Mouse (Mus musculus): ENCODE measurements around the gene Desi2.
A peak's percentile ranks its signal among the peaks of the same experiment; 100 is the strongest.
"Not testable (repeated sequence)": the region's sequence is repeated elsewhere in the genome, so short reads cannot be mapped to it uniquely, and the experiment has no call there.

Gene Desi2

DNA sequence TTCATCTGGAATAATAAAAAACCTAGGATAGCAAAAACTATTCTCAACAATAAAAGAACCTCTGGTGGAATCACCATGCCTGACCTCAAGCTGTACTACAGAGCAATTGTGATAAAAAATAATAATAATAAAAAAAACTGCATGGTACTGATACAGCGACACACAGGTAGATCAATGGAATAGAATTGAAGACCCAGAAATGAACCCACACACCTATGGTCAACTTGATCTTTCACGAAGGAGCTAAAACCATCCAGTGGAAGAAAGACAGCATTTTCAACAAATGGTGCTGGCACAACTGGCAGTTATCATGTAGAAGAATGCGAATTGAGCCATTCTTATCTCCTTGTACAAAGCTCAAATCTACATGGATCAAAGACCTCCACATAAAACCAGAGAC lies 78.2 kb downstream of the Desi2 start:
- not testable (repeated sequence) for DNase-seq (ENCODE audit: low spot score)

DNA sequence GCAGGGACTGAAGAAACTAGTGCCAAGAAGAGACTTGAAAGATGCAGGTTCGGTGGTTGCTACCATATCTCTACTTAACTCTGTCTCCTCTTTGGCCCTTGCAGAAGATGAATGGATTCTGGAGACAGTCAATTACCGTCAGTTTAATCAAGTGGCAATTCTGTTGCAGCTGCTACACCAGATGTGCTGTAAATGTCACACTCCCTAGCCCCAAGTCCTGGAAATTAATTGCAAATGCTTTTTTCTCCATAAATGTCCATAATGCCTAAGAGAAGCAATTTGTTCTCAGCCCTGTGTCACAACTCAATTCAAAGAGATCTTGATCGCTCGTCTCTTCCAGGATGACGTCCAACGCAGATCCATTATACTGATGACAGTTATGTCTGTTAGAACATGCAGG lies 83.4 kb downstream of the Desi2 start:
- DNase-seq (ENCODE audit: low spot score): no peak

DNA sequence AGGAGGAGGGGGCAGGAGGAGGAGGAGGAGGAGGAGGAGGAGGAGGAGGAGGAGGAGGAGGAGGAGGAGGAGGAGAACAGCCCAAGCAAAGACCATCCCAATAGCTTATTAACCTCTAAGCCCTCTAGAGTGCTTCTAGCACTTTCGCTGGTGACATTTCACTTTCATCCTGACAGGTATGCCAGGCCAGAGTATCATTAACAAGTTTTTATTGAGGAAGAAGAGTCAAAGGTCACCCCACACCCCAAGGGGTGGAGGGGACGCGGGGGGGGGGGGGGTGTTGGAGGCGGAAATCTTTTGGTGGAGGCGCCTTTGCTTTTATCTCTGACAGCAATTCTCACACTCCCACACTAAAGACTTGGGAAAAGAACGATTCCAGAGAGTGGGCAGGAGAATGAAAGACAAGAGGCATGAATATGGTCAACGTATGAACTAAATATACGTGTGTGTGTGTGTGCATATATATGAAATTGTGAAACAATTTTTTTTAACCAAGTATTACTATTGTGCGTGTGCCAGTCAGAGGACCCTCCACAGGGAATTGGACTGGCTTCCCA lies 88.0 kb downstream of the Desi2 start:
- no peak for DNase-seq (ENCODE audit: low spot score)

DNA sequence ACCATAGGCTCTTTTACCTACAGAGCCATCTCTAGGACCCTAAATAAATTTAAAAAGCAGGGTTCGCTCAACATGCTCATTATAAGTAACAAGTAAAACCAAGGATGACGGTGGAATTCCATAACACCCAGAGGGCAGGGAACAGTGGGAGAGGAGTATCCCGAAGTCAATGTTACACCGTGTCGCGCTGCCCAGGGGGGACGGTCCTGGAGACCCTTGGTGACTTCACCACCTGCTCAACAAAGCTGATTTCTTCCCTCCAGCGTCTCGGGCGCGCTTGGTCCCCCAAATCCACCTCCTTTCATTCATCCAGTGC lies 88.5 kb downstream of the Desi2 start:
- DNase-seq (ENCODE audit: low spot score): no peak

DNA sequence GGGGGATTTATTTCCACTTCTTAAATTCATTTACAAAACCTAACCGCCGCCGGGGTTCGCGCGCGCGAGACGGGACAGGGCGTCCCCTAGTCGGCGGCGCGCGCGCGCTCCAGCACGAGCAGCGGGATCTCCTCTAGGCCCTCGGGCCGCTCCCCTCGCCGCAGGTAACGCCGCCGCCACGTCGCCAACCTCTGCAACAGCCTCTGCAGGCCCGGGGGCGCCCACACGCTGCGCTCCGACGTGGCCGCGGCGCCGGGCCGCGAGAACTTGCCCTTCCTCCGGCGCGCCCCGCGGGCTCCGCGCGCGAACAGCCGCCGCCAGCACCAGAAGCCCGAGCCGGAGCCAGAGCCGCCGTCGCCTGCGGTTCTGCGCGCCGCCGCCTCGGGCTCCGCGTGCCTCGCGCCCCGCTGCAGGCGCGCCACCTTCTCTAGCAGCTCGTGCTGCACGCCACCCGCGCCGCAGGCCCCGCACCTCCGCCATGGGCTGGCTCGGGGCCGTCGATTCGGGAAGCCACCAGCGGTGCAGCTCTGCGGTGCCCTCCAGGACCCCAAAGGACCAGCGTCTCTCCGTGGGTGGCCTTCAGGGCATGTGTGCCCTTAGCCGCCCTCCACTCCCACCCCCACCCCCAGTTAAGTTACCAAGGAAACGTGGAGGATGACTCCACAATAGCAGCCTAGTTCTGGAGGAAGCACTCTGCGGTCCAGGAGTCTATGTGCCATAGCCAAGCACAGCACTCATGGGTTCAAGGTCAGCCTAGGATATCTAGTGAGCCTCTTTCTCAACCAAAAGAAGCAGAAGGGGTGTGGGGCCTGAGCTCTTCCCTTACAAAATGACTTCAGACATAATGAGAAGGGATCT lies 89.1 kb downstream of the Desi2 start:
- DNase-seq (ENCODE audit: low spot score): peak; percentile 16

DNA sequence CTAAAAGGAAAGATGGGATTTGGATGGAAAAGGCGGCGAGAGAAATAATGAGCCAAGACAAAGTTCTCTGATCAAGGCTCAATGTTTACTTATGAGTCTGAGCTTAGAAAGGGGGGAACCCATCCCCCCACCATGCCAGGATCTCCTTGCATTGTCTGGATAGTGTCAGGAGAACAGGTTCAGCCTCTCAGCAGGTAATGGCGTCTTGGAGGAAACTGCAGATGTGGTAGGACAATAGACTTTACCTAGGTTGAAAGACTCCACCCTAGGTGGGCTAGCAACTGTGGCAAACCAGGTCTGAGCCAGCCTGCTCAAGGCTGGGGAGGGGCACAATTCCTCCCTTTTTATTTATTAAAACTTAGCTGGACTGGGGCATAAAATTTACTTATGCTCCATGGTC lies 96.1 kb downstream of the Desi2 start:
- not testable (repeated sequence) for DNase-seq (ENCODE audit: low spot score)

DNA sequence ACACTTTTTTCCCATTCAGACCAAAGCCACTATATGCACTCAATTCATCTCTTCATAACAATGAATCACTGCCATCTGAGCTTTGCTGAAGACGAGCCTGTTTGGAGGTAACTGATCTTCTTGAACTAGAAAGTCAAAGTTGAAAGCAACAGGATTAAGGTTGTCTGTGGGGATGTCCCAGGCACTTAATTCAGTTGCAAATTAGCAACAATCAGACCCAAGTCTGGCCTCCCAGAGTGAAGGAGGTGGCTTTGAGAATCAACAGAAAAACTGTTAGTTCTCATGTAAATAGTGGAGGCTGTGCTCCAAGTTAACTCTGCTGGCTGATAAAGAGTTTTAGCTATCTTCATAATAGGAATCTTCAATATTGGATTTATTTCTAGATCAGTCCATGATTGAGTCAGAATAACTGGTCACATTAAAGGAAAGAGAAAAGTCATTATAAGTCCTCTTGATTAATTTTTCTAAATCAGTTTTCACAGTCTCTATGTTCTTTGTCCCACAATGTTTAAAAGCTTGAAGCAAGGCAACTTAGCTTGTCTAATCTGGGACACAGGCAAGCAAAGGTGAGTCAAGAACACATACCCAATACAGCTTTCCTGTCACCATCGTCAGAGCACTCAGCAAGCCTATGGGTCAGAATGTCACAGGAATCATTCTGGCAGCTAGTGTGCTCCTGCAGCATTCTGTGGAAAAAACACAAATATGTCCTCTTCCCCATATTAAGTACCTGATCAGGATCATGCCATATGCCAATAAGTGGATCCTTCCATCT lies 96.9 kb downstream of the Desi2 start:
- DNase-seq (ENCODE audit: low spot score): no peak

DNA sequence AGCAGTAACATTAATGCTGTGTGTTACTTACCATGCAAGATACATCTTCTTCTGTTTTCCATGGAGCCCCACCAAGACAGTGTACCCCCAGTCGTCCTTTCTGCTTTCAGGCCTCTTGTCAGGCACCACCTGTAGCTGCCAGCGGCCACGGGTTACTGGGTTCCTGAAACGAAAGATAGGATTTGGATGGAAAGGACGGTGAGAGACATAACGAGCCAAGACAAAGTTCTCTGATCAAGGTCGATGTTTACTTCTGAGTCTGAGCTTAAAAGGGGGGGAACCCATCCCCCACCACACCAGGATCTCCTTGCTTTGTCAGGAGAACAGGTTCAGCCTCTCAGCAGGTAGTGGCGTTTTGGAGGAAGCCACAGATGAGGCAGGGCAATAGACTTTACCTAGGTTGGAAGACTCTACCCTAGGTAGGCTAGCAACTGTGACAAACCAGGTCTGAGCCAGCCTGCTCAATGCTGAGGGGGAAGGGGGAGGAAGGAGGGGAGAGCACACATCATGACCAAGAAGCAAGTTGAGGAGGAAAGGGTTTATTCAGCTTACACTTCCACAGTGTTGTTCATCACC lies 100.5 kb downstream of the Desi2 start:
- DNase-seq (ENCODE audit: low spot score): no peak

DNA sequence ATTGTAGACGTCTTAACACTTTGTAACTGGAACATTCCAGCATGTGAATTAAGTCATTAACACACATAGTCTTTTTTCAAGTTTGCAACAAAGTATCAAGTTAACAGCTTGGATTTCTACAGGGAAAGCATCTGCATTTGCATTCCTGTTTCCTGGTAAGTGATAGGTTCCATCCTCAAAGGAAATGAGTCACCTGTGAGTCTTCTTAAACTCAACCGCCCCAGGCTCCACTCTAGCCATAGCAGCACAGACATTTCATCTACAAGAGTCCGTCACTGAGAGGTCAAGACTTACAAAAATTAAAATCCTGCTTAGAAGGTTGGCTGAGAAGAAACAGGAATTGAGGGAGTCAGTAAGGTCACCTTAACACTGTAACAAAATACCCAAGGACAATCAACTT lies 104.5 kb downstream of the Desi2 start:
- DNase-seq (ENCODE audit: low spot score): no peak

DNA sequence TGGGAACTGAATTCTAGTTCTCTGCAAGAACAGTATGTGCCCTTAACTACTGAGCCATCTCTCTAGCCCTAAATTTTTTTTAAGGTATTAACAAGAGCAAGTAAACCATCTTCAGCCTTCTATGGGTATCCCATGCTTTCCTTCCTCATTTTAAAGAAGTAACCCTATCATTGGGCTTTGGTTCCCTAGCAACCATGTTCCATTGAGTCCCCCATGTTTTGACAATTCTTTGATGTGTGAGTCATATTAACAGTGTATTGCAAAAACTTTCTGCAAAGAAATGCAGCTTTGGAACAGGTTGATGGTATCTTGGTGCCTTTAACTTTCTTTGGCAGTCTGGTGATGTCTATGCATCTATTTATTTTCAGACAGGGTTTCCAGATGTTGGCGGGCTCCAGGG lies 106.8 kb downstream of the Desi2 start:
- no peak for DNase-seq (ENCODE audit: low spot score)

DNA sequence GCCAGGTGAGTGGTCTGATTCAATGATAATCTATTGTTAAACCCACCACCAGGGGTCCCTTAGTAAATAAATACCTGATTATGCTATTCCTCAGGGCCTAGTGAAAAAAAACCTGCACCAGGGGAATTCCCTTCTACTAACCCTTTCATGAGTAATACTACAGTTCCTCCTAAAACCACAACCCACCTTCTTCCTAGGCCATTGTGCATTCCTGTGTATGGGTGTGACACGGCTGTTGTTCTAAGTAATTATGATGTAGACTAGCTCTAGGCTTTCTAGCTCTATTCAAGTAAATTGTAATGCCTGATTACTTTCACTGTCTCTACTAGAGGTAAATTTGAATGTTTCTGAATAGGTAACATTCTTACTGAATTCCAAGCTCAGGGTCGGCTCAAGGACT lies 114.0 kb downstream of the Desi2 start:
- DNase-seq (ENCODE audit: low spot score): not testable (repeated sequence)

DNA sequence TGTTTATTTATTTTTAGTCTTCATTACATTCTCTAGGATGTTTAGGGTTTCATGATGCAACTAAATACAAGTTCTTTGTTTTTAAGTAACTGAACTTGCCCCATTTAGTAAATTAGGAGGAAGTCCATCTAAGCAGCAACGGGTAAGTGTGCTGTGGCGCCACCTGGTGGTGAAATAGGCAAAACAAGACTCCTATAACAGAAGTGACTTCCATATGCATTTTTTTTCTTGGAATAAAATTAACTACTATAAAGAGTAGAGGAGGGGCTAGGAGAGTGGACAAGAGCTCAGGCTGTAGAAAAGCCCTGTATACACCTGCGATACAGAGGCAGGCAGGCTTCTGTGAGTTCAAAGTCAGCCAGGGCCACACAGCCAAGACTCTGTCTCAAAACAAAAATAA lies 116.2 kb downstream of the Desi2 start:
- peak; percentile 71 for DNase-seq (ENCODE audit: low spot score)
